Mouse (Mus musculus) midbrain, embryonic 12.5 days (tissue): ENCODE measurements around the gene Slc35e2. TPM values are rescaled to one million over a fixed set of nuclear protein-coding genes. Genes with fewer than 3 reads are reported as not detected.
"Not testable (repeated sequence)": the region's sequence is repeated elsewhere in the genome, so short reads cannot be mapped to it uniquely, and the experiment has no call there.

Experiments used
- ATAC-seq: fragments of 200-750 bp; cut with Nextera tagmentation; 2 replicates; pipeline ENCODE4 v1.8.0; 2017; ENCODE audit warnings: low read depth, moderate TSS enrichment, moderate library complexity; ENCODE audit not compliant: low FRiP score
- H3K27ac ChIP-seq: fragments of 300-500 bp; sonication (generic); replicated peaks from 2 replicates; pipeline ENCODE4 v1.5.1; 2016; ENCODE audit warnings: mild to moderate bottlenecking
- H3K27me3 ChIP-seq: fragments of 300-500 bp; sonication (generic); 2 replicates; pipeline ENCODE4 v1.6.1; 2016; ENCODE audit warnings: mild to moderate bottlenecking
- H3K36me3 ChIP-seq: fragments of 300-500 bp; sonication (generic); 2 replicates; pipeline ENCODE4 v1.6.1; 2016
- H3K4me1 ChIP-seq: fragments of 300-500 bp; sonication (generic); 2 replicates; pipeline ENCODE4 v1.6.1; 2016
- H3K4me2 ChIP-seq: fragments of 300-500 bp; sonication (generic); replicated peaks from 2 replicates; pipeline ENCODE4 v1.6.1; 2016; ENCODE audit warnings: mild to moderate bottlenecking, moderate library complexity
- H3K4me3 ChIP-seq: fragments of 300-500 bp; sonication (generic); 2 replicates; pipeline ENCODE4 v1.5.1; 2016; ENCODE audit warnings: mild to moderate bottlenecking
- H3K9ac ChIP-seq: fragments of 300-500 bp; sonication (generic); replicated peaks from 2 replicates; pipeline ENCODE4 v1.6.1; 2016; ENCODE audit warnings: mild to moderate bottlenecking, moderate library complexity
- H3K9me3 ChIP-seq: fragments of 300-500 bp; sonication (generic); 2 replicates; pipeline ENCODE4 v1.6.1; 2016; ENCODE audit warnings: mild to moderate bottlenecking
- WGBS: fragments of 180-500 bp; shearing (Covaris S2); methylation state at CpG from one replicate; pipeline ENCODE4 v1.1.7; 2016; 5-methylcytosine and 5-hydroxymethylcytosine counted together
- polyA plus RNA-seq: library from polyadenylated mRNA; unstranded; fragments of >200 nt; fragmentation: Nextera tagmentation; extraction: Ambion mirVana; gene quantifications from 2 replicates; pipeline ENCODE4 v1.2.1, GENCODE M21; 2016

Gene Slc35e2
- polyA plus RNA-seq, 1 experiment from 2014 or later, result 15.4 TPM

- no peak overlapping the region for H3K9ac ChIP-seq
- H3K36me3 ChIP-seq, result no peaks in the 10 kb centered on the region
- H3K4me3 ChIP-seq, result no peak overlapping the region
- no peaks in the 10 kb centered on the region for H3K9me3 ChIP-seq
- peaks cover 13% of the 10 kb centered on the region for H3K4me1 ChIP-seq
- H3K27me3 ChIP-seq, result 0 out of 2 replicates have a peak, but pooled peaks cover 4% of the 10 kb centered on the region
- no peak overlapping the region for H3K27ac ChIP-seq
- no peak for ATAC-seq
- H3K4me2 ChIP-seq, result no peak overlapping the region
These were observed 65.7 kb downstream of the Slc35e2 start for GRCm38 (mm10) chr4:155666903-155667302.

- peak; percentile 98 for ATAC-seq
- Histone ChIP-seq H3K9ac (peak within 1 kb of the TSS; percentile 79), H3K4me1 (peaks cover 13% of the 10 kb centered on the region), H3K4me3 (peak within 1 kb of the TSS; percentile 85), H3K4me2 (peak within 1 kb of the TSS; percentile 96), H3K36me3 (no peaks in the 10 kb centered on the region), H3K27ac (peak within 1 kb of the TSS; percentile 76), H3K27me3 (0 out of 2 replicates have a peak, but pooled peaks cover 4% of the 10 kb centered on the region), H3K9me3 (no peaks in the 10 kb centered on the region)
- WGBS, result under 1% methylated on average over 73 of the region's 73 CpGs
These were observed 67.7 kb downstream of the Slc35e2 start, which contains the start of gene Mib2 for GRCm38 (mm10) chr4:155668689-155669597. Gene Mib2 (minus strand): TSS chr4:155669198.

GRCm38 (mm10) chr4:155669598-155670075 is 68.4 kb downstream of the Slc35e2 start:
- no peak overlapping the region for H3K27ac ChIP-seq
- H3K4me2 ChIP-seq, result peak overlapping the region; percentile 96
- peak overlapping the region; percentile 85 for H3K4me3 ChIP-seq
- H3K27me3 ChIP-seq, result 0 out of 2 replicates have a peak, but pooled peaks cover 4% of the 10 kb centered on the region
- 0 out of 2 replicates have a peak overlapping the region, but pooled peaks have one; percentile 79 for H3K9ac ChIP-seq
- H3K9me3 ChIP-seq, result no peaks in the 10 kb centered on the region
- H3K4me1 ChIP-seq, result peaks cover 13% of the 10 kb centered on the region
- no peaks in the 10 kb centered on the region for H3K36me3 ChIP-seq
- peak; percentile 24 for ATAC-seq
- 2% methylated on average over 8 of the region's 8 CpGs for WGBS

GRCm38 (mm10) chr4:155670236-155670635 is 69.0 kb downstream of the Slc35e2 start:
- H3K9ac ChIP-seq, ATAC-seq, H3K36me3 ChIP-seq, H3K4me2 ChIP-seq, H3K4me3 ChIP-seq, H3K27me3 ChIP-seq, H3K27ac ChIP-seq, H3K9me3 ChIP-seq: not testable (repeated sequence)
- H3K4me1 ChIP-seq, result peaks cover 13% of the 10 kb centered on the region
- 57% methylated on average over 4 of the region's 4 CpGs for WGBS

- Histone ChIP-seq H3K4me2 (no peak overlapping the region), H3K4me3 (no peak overlapping the region), H3K27me3 (0 out of 2 replicates have a peak, but pooled peaks cover 4% of the 10 kb centered on the region), H3K36me3 (no peaks in the 10 kb centered on the region), H3K9ac (no peak overlapping the region), H3K27ac (no peak overlapping the region), H3K4me1 (peaks cover 13% of the 10 kb centered on the region), H3K9me3 (no peaks in the 10 kb centered on the region)
- no peak for ATAC-seq
- 57% methylated on average over 2 of the region's 2 CpGs for WGBS
These were observed 70.9 kb downstream of the Slc35e2 start for GRCm38 (mm10) chr4:155672082-155672481.

Other genes with a start within 250 kb of the Slc35e2 start
- 30.9 and 32.6 TPM in 2 replicates for gene Prkcz, start 240.1 kb upstream of the Slc35e2 start, polyA plus RNA-seq
- gene Gabrd, start 203.3 kb upstream of the Slc35e2 start, polyA plus RNA-seq, result 0.27 TPM in 1 of 2 replicates, not detected in the other
- gene Cfap74, start 192.2 kb upstream of the Slc35e2 start, polyA plus RNA-seq, result 5.6 and 6.9 TPM in 2 replicates
- gene Tmem52, start 132.3 kb upstream of the Slc35e2 start, polyA plus RNA-seq, result 0.20 TPM in 1 of 2 replicates, not detected in the other
- gene Gnb1, start 110.1 kb upstream of the Slc35e2 start, polyA plus RNA-seq, result 751 and 797 TPM in 2 replicates
- gene Nadk, start 39.0 kb upstream of the Slc35e2 start, polyA plus RNA-seq, result 92.5 and 96.6 TPM in 2 replicates
- 84.0 and 84.9 TPM in 2 replicates for gene Cdk11b, start 23.4 kb downstream of the Slc35e2 start, polyA plus RNA-seq
- not detected in 2 replicates for gene Gm10563, start 44.0 kb downstream of the Slc35e2 start, polyA plus RNA-seq
- gene Mmp23, start 52.0 kb downstream of the Slc35e2 start, polyA plus RNA-seq, result 4.4 and 5.7 TPM in 2 replicates
- gene Mib2, start 67.8 kb downstream of the Slc35e2 start, polyA plus RNA-seq, result 32.7 and 35.0 TPM in 2 replicates
- gene Fndc10, start 92.9 kb downstream of the Slc35e2 start, polyA plus RNA-seq, result 5.7 and 7.0 TPM in 2 replicates
- 140 TPM in 2 replicates for gene Ssu72, start 103.4 kb downstream of the Slc35e2 start, polyA plus RNA-seq
- gene Tmem240, start 133.4 kb downstream of the Slc35e2 start, polyA plus RNA-seq, result 4.2 and 4.7 TPM in 2 replicates
- 87.1 and 97.3 TPM in 2 replicates for gene Atad3a, start 159.7 kb downstream of the Slc35e2 start, polyA plus RNA-seq
- gene Vwa1, start 173.3 kb downstream of the Slc35e2 start, polyA plus RNA-seq, result 13.9 and 14.6 TPM in 2 replicates
- 0.38 and 0.63 TPM in 2 replicates for gene Tmem88b, start 184.5 kb downstream of the Slc35e2 start, polyA plus RNA-seq
- gene Ankrd65, start 189.0 kb downstream of the Slc35e2 start, polyA plus RNA-seq, result not detected in 2 replicates
- 207 and 220 TPM in 2 replicates for gene Mrpl20, start 201.5 kb downstream of the Slc35e2 start, polyA plus RNA-seq
- 206 and 218 TPM in 2 replicates for gene Ccnl2, start 211.1 kb downstream of the Slc35e2 start, polyA plus RNA-seq
- 130 and 136 TPM in 2 replicates for gene Aurkaip1, start 229.9 kb downstream of the Slc35e2 start, polyA plus RNA-seq
- gene Mxra8, start 238.3 kb downstream of the Slc35e2 start, polyA plus RNA-seq, result 31.9 and 36.0 TPM in 2 replicates
- 8.4 and 9.8 TPM in 2 replicates for gene Dvl1, start 246.0 kb downstream of the Slc35e2 start, polyA plus RNA-seq